Mouse (Mus musculus) ZHBTc4 (cell line): ENCODE results near the gene Sdk2.

Experiments used
- DNase-seq: peaks from one replicate; pipeline ENCODE4 v3.0.0-alpha.2; 2011; ENCODE audit warnings: low read depth, low spot score

Sdk2 gene

GRCm38 (mm10) chr11:113791357-113792215 lies 275.3 kb downstream of the Sdk2 start:
- no peak for DNase-seq

GRCm38 (mm10) chr11:113789101-113789500 lies 277.7 kb downstream of the Sdk2 start:
- no peak for DNase-seq

- peak; percentile 41 for DNase-seq
Measured at GRCm38 (mm10) chr11:113788183-113788789, 278.6 kb downstream of the Sdk2 start.

- no peak for DNase-seq
Measured at GRCm38 (mm10) chr11:113787432-113788182, 279.2 kb downstream of the Sdk2 start.

GRCm38 (mm10) chr11:113787009-113787408 lies 279.8 kb downstream of the Sdk2 start:
- no peak for DNase-seq

- no peak for DNase-seq
Measured at GRCm38 (mm10) chr11:113786395-113786794, 280.5 kb downstream of the Sdk2 start.

GRCm38 (mm10) chr11:113785406-113786171 lies 281.3 kb downstream of the Sdk2 start:
- peak; percentile 67 for DNase-seq

GRCm38 (mm10) chr11:113784656-113785396 lies 282.0 kb downstream of the Sdk2 start:
- no peak for DNase-seq

- no peak for DNase-seq
Measured at GRCm38 (mm10) chr11:113782496-113782895, 284.4 kb downstream of the Sdk2 start.

GRCm38 (mm10) chr11:113782006-113782405 lies 284.8 kb downstream of the Sdk2 start:
- DNase-seq = no peak

- DNase-seq = peak; percentile 36
Measured at GRCm38 (mm10) chr11:113779680-113780041, 287.2 kb downstream of the Sdk2 start.

GRCm38 (mm10) chr11:113778733-113779679 lies 287.8 kb downstream of the Sdk2 start:
- peak; percentile 57 for DNase-seq

GRCm38 (mm10) chr11:113777878-113778464 lies 288.9 kb downstream of the Sdk2 start:
- DNase-seq = no peak

GRCm38 (mm10) chr11:113776851-113777511 lies 289.9 kb downstream of the Sdk2 start:
- DNase-seq = no peak

- no peak for DNase-seq
Measured at GRCm38 (mm10) chr11:113774773-113775172, 292.1 kb downstream of the Sdk2 start.

- peak; percentile 34 for DNase-seq
Measured at GRCm38 (mm10) chr11:113773191-113773590, 293.7 kb downstream of the Sdk2 start.

- no peak for DNase-seq
Measured at GRCm38 (mm10) chr11:113771187-113771586, 295.7 kb downstream of the Sdk2 start.

GRCm38 (mm10) chr11:113768356-113768755 lies 298.5 kb downstream of the Sdk2 start:
- no peak for DNase-seq

- no peak for DNase-seq
Measured at GRCm38 (mm10) chr11:113767285-113767684, 299.6 kb downstream of the Sdk2 start.
